Mouse (Mus musculus): Measurements from ENCODE around the gene Irgm2. TPM values are rescaled to one million over a fixed set of nuclear protein-coding genes. Genes with fewer than 3 reads are reported as not detected.
"Not testable (repeated sequence)": the region's sequence is repeated elsewhere in the genome, so short reads cannot be mapped to it uniquely, and the experiment has no call there.

The Irgm2 gene
- polyA plus RNA-seq (2014; fragmentation: Nextera tagmentation; extraction: Ambion mirVana), result 1.8 and 1.9 TPM in 2 replicates

DNA sequence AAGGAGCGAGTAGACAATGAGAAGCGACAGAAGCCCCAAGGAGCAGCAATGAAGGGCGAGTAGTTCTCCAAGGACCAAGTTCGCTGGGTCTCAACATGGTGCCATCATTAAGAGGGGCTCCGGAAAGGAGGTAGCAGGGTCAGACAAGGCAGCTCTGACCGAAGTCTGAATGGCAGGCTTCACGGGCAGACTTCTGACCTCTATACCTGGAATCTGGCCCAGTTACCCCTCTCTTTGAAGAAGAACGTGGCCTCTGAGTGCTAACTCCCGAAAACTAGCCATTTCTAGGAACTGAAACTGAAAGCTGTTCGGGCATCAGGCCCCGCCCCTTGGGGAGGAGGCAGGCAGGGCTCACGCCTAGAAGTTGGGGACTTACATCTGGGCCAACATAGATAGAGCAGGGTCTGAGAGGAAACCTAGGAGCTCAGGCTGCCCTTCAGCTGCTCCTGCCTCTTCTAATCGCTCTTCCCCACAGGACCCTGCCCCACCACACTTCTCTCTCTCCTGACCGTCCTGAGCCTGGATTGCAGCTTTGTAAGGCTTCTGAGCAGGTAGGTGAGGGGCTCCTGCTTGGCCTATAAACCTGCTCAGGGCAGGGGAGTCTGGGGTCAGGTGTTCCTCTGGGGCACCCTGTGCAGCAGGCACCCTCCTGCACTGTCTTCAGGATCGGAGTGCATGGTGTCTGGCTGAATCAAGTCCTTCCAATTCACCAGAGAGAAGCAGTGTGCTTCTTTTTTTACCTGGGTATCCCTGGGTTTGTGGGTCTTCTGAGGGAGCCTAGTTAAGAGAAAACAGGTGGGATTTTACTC is at the start of gene Irgm2, which contains the start of gene Igtp:
Gene Irgm2 (plus strand): TSS at position 390 of the 809 bp plus-strand sequence.
Gene Igtp (plus strand): TSS at position 328 of the 809 bp plus-strand sequence.
- peak within 1 kb of the TSS; percentile 41 for H3K9ac ChIP-seq
- not testable (repeated sequence) for H3K9me3 ChIP-seq (ENCODE audit: low read depth, low read length); H3K27ac ChIP-seq (ENCODE audit: low read depth); H3K4me1 ChIP-seq (ENCODE audit: insufficient read depth); H3K36me3 ChIP-seq (ENCODE audit: insufficient read depth); H3K27me3 ChIP-seq (ENCODE audit: insufficient read depth, low read length)
- ATAC-seq (ENCODE audit: insufficient read depth) (peak; percentile 94), DNase-seq (peak; percentile 86)
- 6% methylated on average over 14 of the region's 15 CpGs for WGBS
- H3K4me3 ChIP-seq (ENCODE audit: low read depth, low read length), result peak within 1 kb of the TSS; percentile 45
- peak within 1 kb of the TSS; percentile 72 for H3K4me2 ChIP-seq

DNA sequence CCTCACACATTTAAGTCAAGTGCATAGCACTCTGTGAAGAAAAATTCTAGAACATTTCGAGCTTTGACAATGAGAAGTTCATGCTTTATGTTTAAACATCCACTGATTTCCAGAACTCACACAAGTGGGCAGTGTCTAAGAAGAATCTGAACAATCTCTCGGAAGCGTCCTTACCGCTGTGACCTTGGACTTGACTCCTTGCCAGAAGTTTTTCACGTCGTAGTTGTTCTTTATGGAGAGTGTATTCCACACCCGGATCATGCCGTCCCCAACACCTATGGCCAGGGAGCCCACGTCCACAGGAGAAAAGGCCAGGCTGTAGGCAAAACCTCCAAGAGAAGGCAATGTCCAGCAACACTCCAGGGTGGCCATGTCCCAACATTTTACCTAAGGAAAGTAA is 44.0 kb upstream of the Irgm2 start:
- Histone ChIP-seq H3K27ac (ENCODE audit: low read depth) (no peak overlapping the region), H3K9me3 (ENCODE audit: low read depth, low read length) (no peaks in the 10 kb centered on the region), H3K4me2 (no peak overlapping the region), H3K9ac (no peak overlapping the region), H3K4me1 (ENCODE audit: insufficient read depth) (no peaks in the 10 kb centered on the region), H3K36me3 (ENCODE audit: insufficient read depth) (peaks cover 72% of the 10 kb centered on the region), H3K4me3 (ENCODE audit: low read depth, low read length) (no peak overlapping the region), H3K27me3 (ENCODE audit: insufficient read depth, low read length) (no peaks in the 10 kb centered on the region)
- 82% methylated on average over 9 of the region's 9 CpGs for WGBS
- TF ChIP-seq CTCF (IDR thresholded peaks at IDR 0.05; ENCODE audit: low read depth), result no peak
- DNase-seq (no peak), ATAC-seq (ENCODE audit: insufficient read depth) (no peak)

DNA sequence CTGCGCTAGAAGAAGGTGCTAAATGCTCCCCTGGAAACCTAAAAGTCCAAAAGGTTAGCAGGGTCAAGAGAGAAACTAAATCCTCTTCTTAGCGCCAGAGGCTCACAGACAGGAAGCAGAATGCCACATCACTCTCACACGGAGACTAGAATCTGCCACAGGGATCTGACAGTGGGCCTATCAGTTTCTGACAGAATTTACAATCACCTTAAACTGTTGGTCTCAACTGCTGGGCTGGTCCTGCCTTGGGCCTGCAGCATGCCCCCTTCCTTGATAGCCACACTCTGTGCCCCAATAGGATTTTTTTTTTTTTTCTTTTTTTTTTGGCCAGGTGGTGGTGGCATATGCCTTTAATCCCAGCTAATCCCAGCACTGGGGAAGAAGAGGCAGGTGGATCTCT is 42.5 kb upstream of the Irgm2 start:
- Histone ChIP-seq H3K4me1 (ENCODE audit: insufficient read depth) (no peaks in the 10 kb centered on the region), H3K9me3 (ENCODE audit: low read depth, low read length) (no peaks in the 10 kb centered on the region), H3K27me3 (ENCODE audit: insufficient read depth, low read length) (no peaks in the 10 kb centered on the region), H3K36me3 (ENCODE audit: insufficient read depth) (peaks cover 76% of the 10 kb centered on the region), H3K4me2 (no peak overlapping the region), H3K9ac (no peak overlapping the region), H3K27ac (ENCODE audit: low read depth) (no peak overlapping the region), H3K4me3 (ENCODE audit: low read depth, low read length) (no peak overlapping the region)
- 73% methylated on average over 3 of the region's 3 CpGs for WGBS
- DNase-seq (no peak), ATAC-seq (ENCODE audit: insufficient read depth) (no peak)
- no peak for TF ChIP-seq CTCF (IDR thresholded peaks at IDR 0.05; ENCODE audit: low read depth)

DNA sequence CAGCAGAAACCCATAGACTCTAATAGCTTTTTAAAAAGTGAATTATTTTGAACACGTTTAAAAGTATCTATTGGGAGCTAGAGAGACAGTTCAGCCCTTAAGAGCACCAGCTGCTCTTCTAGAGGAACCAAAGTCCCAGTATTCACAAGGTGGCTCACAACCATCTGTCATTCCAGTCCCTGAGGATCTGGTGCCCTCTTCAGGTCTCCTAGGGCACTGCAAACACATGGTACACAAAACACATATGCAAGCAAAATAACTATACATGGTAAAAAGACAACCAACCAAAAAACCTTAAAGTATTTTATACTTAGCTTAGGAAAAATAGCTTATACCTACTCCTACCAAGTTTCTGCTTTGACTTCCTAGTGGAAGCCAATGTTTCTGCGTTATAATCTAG is 34.3 kb upstream of the Irgm2 start:
- H3K9me3 ChIP-seq (ENCODE audit: low read depth, low read length), result no peaks in the 10 kb centered on the region
- H3K9ac ChIP-seq, result no peak overlapping the region
- H3K4me1 ChIP-seq (ENCODE audit: insufficient read depth), result peaks cover 4% of the 10 kb centered on the region
- H3K4me2 ChIP-seq, result no peak overlapping the region
- DNase-seq (no peak), ATAC-seq (ENCODE audit: insufficient read depth) (no peak)
- H3K27me3 ChIP-seq (ENCODE audit: insufficient read depth, low read length), result no peaks in the 10 kb centered on the region
- H3K4me3 ChIP-seq (ENCODE audit: low read depth, low read length), result no peak overlapping the region
- TF ChIP-seq CTCF (IDR thresholded peaks at IDR 0.05; ENCODE audit: low read depth), result peak; percentile 22; the same call in 1 of the 2 replicates
- H3K36me3 ChIP-seq (ENCODE audit: insufficient read depth), result peaks cover 58% of the 10 kb centered on the region
- WGBS, result 91% methylated on average over 2 of the region's 2 CpGs
- no peak overlapping the region for H3K27ac ChIP-seq (ENCODE audit: low read depth)

DNA sequence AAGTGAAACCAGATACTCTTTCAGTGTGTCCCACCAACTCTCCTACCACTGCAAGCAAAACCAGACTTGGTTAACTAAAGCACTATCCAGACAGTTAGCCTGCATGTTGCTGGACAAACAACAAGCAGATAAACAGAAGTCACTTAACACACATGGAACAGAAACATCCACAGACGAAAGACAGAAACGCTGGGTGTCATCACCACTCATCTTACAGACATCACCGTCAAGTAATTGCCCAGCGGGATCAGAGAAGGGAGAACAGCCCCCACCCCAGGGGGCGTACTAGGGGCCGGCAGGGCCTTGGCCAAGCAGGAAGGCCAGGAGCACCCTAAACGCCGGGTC is 31.6 kb upstream of the Irgm2 start:
- Histone ChIP-seq H3K27ac (ENCODE audit: low read depth) (no peak overlapping the region), H3K9ac (peak overlapping the region; percentile 79), H3K9me3 (ENCODE audit: low read depth, low read length) (no peaks in the 10 kb centered on the region), H3K4me1 (ENCODE audit: insufficient read depth) (peaks cover 4% of the 10 kb centered on the region), H3K36me3 (ENCODE audit: insufficient read depth) (peaks cover 35% of the 10 kb centered on the region), H3K4me2 (peak overlapping the region; percentile 75), H3K4me3 (ENCODE audit: low read depth, low read length) (peak overlapping the region; percentile 93), H3K27me3 (ENCODE audit: insufficient read depth, low read length) (no peaks in the 10 kb centered on the region)
- DNase-seq (no peak), ATAC-seq (ENCODE audit: insufficient read depth) (no peak)
- 0% methylated on average over 8 of the region's 8 CpGs for WGBS
- no peak for TF ChIP-seq CTCF (IDR thresholded peaks at IDR 0.05; ENCODE audit: low read depth)

DNA sequence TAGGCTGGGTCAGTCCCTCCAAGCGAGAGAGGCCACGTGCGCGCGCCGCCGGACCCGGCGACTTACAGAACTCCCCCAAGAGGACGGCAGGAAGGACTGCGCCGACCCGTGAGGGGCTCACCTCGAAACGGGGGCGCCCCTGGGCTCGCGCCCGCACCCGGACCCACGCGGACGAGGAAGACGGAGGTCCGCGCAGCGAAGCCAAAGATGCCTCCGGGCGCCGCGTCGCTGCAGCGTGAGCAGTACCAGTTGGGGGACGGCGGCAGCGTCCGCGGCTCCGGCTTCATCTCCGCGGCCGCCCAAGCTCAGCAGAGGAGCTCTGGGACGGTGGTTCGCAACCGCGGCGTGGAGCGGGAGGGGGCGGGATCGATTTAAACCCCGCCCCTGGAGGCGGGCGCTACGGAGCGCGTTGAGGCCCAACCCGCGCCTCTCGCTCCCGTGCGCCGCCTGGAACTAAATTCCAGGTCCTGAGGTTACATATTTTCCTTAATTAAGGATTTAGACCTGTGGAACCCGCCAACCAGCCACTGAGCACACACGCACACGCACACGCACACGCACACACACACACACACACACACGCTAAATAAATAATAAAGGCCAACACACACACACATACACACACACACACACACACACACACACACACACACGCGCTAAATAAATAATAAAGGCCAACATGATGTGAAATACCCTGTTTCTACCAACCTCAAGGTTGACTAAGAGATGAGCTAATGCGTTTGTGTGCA is 31.1 kb upstream of the Irgm2 start, which contains the start of gene Gemin5:
Gene Gemin5 (minus strand): TSS at position 373 of the 749 bp plus-strand sequence.
- DNase-seq, result peak; percentile 93
- peak within 1 kb of the TSS; percentile 79 for H3K9ac ChIP-seq

DNA sequence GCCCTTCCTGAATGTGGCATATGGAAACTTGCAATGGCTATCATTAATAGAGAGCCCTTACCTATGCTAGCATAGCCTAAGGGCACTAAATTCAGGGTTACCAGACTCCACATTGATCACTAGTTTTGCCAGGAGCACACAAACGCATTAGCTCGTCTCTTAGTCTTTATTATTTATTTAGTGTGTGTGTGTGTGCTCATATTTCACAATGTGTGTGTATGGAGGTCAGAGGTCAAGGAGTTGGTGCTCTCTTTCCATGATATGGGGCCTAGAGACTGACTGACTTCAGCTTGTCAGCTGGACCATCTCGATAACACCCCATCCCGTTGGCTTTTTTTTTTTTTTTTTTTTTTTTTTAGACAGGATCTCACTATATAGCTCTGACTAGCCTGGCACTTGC is 29.8 kb upstream of the Irgm2 start:
- H3K27me3 ChIP-seq (ENCODE audit: insufficient read depth, low read length), result no peaks in the 10 kb centered on the region
- H3K4me3 ChIP-seq (ENCODE audit: low read depth, low read length), result no peak overlapping the region
- peaks cover 4% of the 10 kb centered on the region for H3K4me1 ChIP-seq (ENCODE audit: insufficient read depth)
- H3K9ac ChIP-seq, result no peak overlapping the region
- no peak overlapping the region for H3K4me2 ChIP-seq
- WGBS, result 41% methylated on average over 4 of the region's 4 CpGs
- no peak for DNase-seq
- no peak overlapping the region for H3K27ac ChIP-seq (ENCODE audit: low read depth)
- no peaks in the 10 kb centered on the region for H3K9me3 ChIP-seq (ENCODE audit: low read depth, low read length)
- TF ChIP-seq CTCF (IDR thresholded peaks at IDR 0.05; ENCODE audit: low read depth), result no peak
- peaks cover 32% of the 10 kb centered on the region for H3K36me3 ChIP-seq (ENCODE audit: insufficient read depth)
- ATAC-seq (ENCODE audit: insufficient read depth), result no peak

More for the DNA sequence above, 31.1 kb upstream of the Irgm2 start, which contains the start of gene Gemin5:
- 1% methylated on average over 71 of the region's 71 CpGs for WGBS
- Histone ChIP-seq H3K36me3 (ENCODE audit: insufficient read depth) (peaks cover 35% of the 10 kb centered on the region), H3K4me1 (ENCODE audit: insufficient read depth) (peaks cover 4% of the 10 kb centered on the region), H3K4me2 (peak within 1 kb of the TSS; percentile 75), H3K9me3 (ENCODE audit: low read depth, low read length) (no peaks in the 10 kb centered on the region), H3K4me3 (ENCODE audit: low read depth, low read length) (peak within 1 kb of the TSS; percentile 93), H3K27me3 (ENCODE audit: insufficient read depth, low read length) (no peaks in the 10 kb centered on the region), H3K27ac (ENCODE audit: low read depth) (peak within 1 kb of the TSS; percentile 78)
- TF ChIP-seq CTCF (IDR thresholded peaks at IDR 0.05; ENCODE audit: low read depth), result 0 out of 2 replicates have a peak, but pooled peaks have one; percentile 20
- peak; percentile 84 for ATAC-seq (ENCODE audit: insufficient read depth)
